Mouse (Mus musculus) gastrocnemius, adult 8-10 months (tissue): ENCODE data around the gene Morc4. TPM values are rescaled to one million over a fixed set of nuclear protein-coding genes. Genes with fewer than 3 reads are reported as not detected.

ENCODE experiments used
- total RNA-seq, 4 experiments: library from RNA; stranded (reverse); gene quantifications; 2 replicates each; pipeline ENCODE4 v1.2.4; 2022

Morc4 gene
- total RNA-seq, 4 experiments from 2014 or later = 3.2 to 5.5 (median 3.9) TPM

Other genes starting within 250 kb of the Morc4 start
- 1 to 10 TPM; 3.3 to 6.1 (median 5.0) TPM for gene Tbc1d8b, start 186.7 kb downstream of the Morc4 start, total RNA-seq
- gene Gm15013, start 157.2 kb downstream of the Morc4 start, total RNA-seq = not detected
- not detected for gene Ripply1, start 89.3 kb downstream of the Morc4 start, total RNA-seq
- gene Cldn2, start 70.8 kb downstream of the Morc4 start, total RNA-seq = under 1 TPM in 1 of 4 experiments, not detected in 3; 0.08 TPM
- gene Rbm41, start 126.9 kb upstream of the Morc4 start, total RNA-seq = 1 to 10 TPM; 5.3 to 6.3 (median 5.7) TPM
- not detected for gene Nup62cl, start 191.0 kb upstream of the Morc4 start, total RNA-seq
- not detected for gene Pih1h3b, start 191.2 kb upstream of the Morc4 start, total RNA-seq